Mouse (Mus musculus): ENCODE results near the gene Dapk2. TPM values are rescaled to one million over a fixed set of nuclear protein-coding genes. Genes with fewer than 3 reads are reported as not detected.

The Dapk2 gene
- polyA plus RNA-seq, 1 experiment from 2014 or later: 1.3 TPM

DNA sequence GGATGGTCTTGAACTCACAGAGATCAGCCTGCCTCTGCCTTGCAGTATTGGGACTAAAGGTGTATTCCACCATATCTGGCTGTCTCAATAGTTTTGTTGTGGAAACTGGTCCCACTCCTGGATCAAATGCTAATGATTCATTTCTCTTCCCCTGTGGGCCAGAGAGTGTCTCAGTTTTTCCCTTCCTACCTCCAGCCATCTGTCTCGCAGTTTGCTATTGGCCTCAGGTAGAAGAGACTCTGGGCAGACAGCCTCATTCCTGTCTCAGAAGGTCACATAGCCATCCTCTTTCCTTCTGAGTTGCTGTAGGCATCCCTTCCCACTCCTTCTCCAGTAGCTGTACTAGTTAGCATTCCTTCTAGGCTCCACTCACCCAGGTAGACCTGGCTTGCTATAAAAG, 40.5 kb downstream of the Dapk2 start:
- Histone ChIP-seq H3K27ac (replicated peaks) (no peak overlapping the region), H3K9ac (no peak overlapping the region)

DNA sequence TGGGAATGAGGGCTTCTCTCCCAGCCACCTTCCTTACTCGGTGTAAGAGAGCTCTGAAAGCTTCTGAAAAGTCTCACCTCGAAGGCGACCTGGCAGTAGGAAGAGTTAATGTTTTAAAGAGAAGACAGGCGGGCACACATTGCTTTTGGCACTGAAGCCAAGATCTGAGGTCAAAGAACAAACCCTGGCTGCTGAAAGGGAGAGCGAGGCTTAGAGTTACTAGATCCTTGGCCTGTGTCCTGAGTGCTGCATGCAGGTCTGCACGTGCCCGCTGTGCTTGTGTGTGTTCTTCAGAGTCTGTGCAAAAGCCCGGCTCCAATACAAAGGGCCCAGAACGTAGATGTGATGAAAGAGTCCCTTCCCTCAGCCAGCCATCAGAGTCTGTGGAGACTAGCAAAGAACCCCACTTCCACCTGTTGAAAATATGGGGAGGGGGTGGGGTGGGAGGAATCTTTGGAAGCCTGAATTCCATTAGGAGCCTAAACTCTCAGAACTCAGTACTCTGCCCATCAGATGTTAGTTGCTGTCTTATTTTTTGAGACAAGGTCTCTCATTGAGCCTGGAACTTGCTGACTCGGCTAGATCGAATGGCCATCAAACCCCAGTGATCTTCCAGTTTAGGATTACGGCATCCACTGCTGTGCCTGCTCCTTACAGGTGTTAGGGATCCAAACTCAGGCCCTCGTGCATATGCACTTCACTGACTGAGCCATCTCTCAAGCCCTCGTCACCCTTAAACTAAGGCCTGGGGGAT, 41.8 kb downstream of the Dapk2 start:
- WGBS: 82% methylated on average over 14 of the region's 14 CpGs
- Histone ChIP-seq H3K4me3 (no peak overlapping the region), H3K4me2 (no peak overlapping the region), H3K9me3 (no peaks in the 10 kb centered on the region), H3K4me1 (replicated peaks) (no peaks in the 10 kb centered on the region), H3K36me3 (no peaks in the 10 kb centered on the region), H3K27ac (replicated peaks) (no peak overlapping the region), H3K9ac (no peak overlapping the region), H3K27me3 (no peaks in the 10 kb centered on the region)
- ATAC-seq (ENCODE audit: low read depth): no peak

More for the DNA sequence above, 40.5 kb downstream of the Dapk2 start:
- Histone ChIP-seq H3K4me1 (replicated peaks) (no peaks in the 10 kb centered on the region), H3K27me3 (no peaks in the 10 kb centered on the region), H3K36me3 (no peaks in the 10 kb centered on the region), H3K4me2 (no peak overlapping the region), H3K9me3 (no peaks in the 10 kb centered on the region), H3K4me3 (no peak overlapping the region)
- ATAC-seq (ENCODE audit: low read depth): no peak
- 93% methylated on average over 1 of the region's 1 CpGs for WGBS

- WGBS: 87% methylated on average over 5 of the region's 5 CpGs
- Histone ChIP-seq H3K36me3 (no peaks in the 10 kb centered on the region), H3K27me3 (no peaks in the 10 kb centered on the region), H3K9me3 (no peaks in the 10 kb centered on the region), H3K4me2 (no peak overlapping the region), H3K27ac (replicated peaks) (no peak overlapping the region), H3K9ac (no peak overlapping the region), H3K4me1 (replicated peaks) (no peaks in the 10 kb centered on the region), H3K4me3 (no peak overlapping the region)
- ATAC-seq (ENCODE audit: low read depth): no peak
Measured at GRCm38 (mm10) chr9:66200411-66200789, 42.4 kb downstream of the Dapk2 start.

GRCm38 (mm10) chr9:66201665-66202064, 43.6 kb downstream of the Dapk2 start:
- Histone ChIP-seq H3K27me3 (no peaks in the 10 kb centered on the region), H3K27ac (replicated peaks) (no peak overlapping the region), H3K4me1 (replicated peaks) (no peaks in the 10 kb centered on the region), H3K4me3 (no peak overlapping the region), H3K9me3 (no peaks in the 10 kb centered on the region), H3K9ac (no peak overlapping the region), H3K36me3 (no peaks in the 10 kb centered on the region), H3K4me2 (no peak overlapping the region)
- no peak for ATAC-seq (ENCODE audit: low read depth)
- 78% methylated on average over 6 of the region's 6 CpGs for WGBS

GRCm38 (mm10) chr9:66202463-66202862, 44.4 kb downstream of the Dapk2 start:
- Histone ChIP-seq H3K27me3 (no peaks in the 10 kb centered on the region), H3K9me3 (no peaks in the 10 kb centered on the region), H3K4me1 (replicated peaks) (no peaks in the 10 kb centered on the region), H3K4me2 (no peak overlapping the region), H3K27ac (replicated peaks) (no peak overlapping the region), H3K9ac (no peak overlapping the region), H3K36me3 (no peaks in the 10 kb centered on the region), H3K4me3 (no peak overlapping the region)
- 86% methylated on average over 7 of the region's 7 CpGs for WGBS
- ATAC-seq (ENCODE audit: low read depth): no peak

GRCm38 (mm10) chr9:66205702-66206101, 47.7 kb downstream of the Dapk2 start:
- H3K27me3 ChIP-seq: no peaks in the 10 kb centered on the region
- no peak for ATAC-seq (ENCODE audit: low read depth)
- WGBS: 93% methylated on average over 9 of the region's 9 CpGs
- H3K4me3 ChIP-seq: no peak overlapping the region
- H3K4me2 ChIP-seq: no peak overlapping the region
- H3K36me3 ChIP-seq: no peaks in the 10 kb centered on the region
- H3K4me1 ChIP-seq (replicated peaks): no peaks in the 10 kb centered on the region
- H3K27ac ChIP-seq (replicated peaks): no peak overlapping the region
- H3K9me3 ChIP-seq: no peaks in the 10 kb centered on the region
- H3K9ac ChIP-seq: no peak overlapping the region

- Histone ChIP-seq H3K27me3 (no peaks in the 10 kb centered on the region), H3K27ac (replicated peaks) (no peak overlapping the region), H3K4me2 (no peak overlapping the region), H3K4me1 (replicated peaks) (no peaks in the 10 kb centered on the region), H3K4me3 (no peak overlapping the region), H3K9ac (no peak overlapping the region), H3K9me3 (no peaks in the 10 kb centered on the region), H3K36me3 (no peaks in the 10 kb centered on the region)
- no peak for ATAC-seq (ENCODE audit: low read depth)
- WGBS: 69% methylated on average over 5 of the region's 5 CpGs
Measured at GRCm38 (mm10) chr9:66206825-66207224, 48.8 kb downstream of the Dapk2 start.

GRCm38 (mm10) chr9:66211420-66211819, 53.4 kb downstream of the Dapk2 start:
- no peak overlapping the region for H3K4me3 ChIP-seq
- ATAC-seq (ENCODE audit: low read depth): no peak
- H3K36me3 ChIP-seq: no peaks in the 10 kb centered on the region
- no peak overlapping the region for H3K4me2 ChIP-seq
- H3K27ac ChIP-seq (replicated peaks): no peak overlapping the region
- no peak overlapping the region for H3K9ac ChIP-seq
- H3K9me3 ChIP-seq: no peaks in the 10 kb centered on the region
- peaks cover 7% of the 10 kb centered on the region for H3K4me1 ChIP-seq (replicated peaks)
- no peaks in the 10 kb centered on the region for H3K27me3 ChIP-seq
- WGBS: 66% methylated on average over 4 of the region's 4 CpGs

DNA sequence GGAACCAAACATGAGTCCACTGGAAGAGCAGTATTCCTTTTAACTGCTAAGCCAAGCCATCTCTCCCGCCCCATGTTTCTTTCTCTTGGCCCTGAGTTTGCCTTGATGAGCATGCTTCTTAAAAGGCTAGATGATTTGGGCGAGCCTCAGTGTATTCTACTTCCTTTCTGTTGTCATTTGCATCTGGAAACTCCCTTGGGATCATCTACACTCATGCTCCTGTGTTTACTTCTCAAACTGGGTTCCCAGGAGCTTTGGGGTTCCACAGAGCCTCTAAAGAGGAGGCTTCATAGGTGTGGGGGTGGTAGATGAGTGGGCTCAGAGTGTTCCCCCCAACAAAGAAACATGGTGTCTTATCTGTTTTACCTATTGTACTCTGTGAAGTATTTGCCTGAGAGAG, 54.1 kb downstream of the Dapk2 start:
- no peaks in the 10 kb centered on the region for H3K36me3 ChIP-seq

DNA sequence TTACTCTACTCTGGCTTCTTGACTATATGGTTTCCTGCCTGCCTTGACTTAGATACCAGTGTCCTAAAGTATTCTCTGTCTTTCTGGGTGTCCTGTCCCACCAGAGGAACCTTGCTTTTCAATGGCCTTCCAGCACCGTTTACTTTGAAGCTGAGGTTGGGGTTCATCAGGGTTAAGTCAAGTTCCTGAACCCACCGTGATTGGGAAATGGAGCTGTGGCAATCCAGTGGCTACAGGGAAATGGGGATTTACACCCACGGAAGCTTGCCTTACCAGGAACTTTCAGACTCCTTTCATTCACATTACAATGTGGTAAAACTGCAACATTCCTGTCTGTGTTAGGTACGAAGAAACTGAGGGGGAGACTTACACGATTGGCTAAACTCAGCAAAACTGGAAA, 54.8 kb downstream of the Dapk2 start:
- ATAC-seq (ENCODE audit: low read depth): no peak
- Histone ChIP-seq H3K9me3 (no peaks in the 10 kb centered on the region), H3K4me3 (no peak overlapping the region), H3K27ac (replicated peaks) (no peak overlapping the region), H3K4me1 (replicated peaks) (peaks cover 7% of the 10 kb centered on the region), H3K36me3 (no peaks in the 10 kb centered on the region), H3K4me2 (no peak overlapping the region), H3K27me3 (no peaks in the 10 kb centered on the region), H3K9ac (no peak overlapping the region)
- 77% methylated on average over 5 of the region's 5 CpGs for WGBS

More for the DNA sequence above, 54.1 kb downstream of the Dapk2 start:
- H3K27me3 ChIP-seq: no peaks in the 10 kb centered on the region
- H3K9me3 ChIP-seq: no peaks in the 10 kb centered on the region
- no peak for ATAC-seq (ENCODE audit: low read depth)
- H3K4me3 ChIP-seq: no peak overlapping the region
- 87% methylated on average over 2 of the region's 2 CpGs for whole genome bisulfite sequencing
- no peak overlapping the region for H3K4me2 ChIP-seq
- H3K27ac ChIP-seq (replicated peaks): no peak overlapping the region
- peaks cover 7% of the 10 kb centered on the region for H3K4me1 ChIP-seq (replicated peaks)
- no peak overlapping the region for H3K9ac ChIP-seq

- no peak for ATAC-seq (ENCODE audit: low read depth)
- no peak overlapping the region for H3K4me2 ChIP-seq
- no peaks in the 10 kb centered on the region for H3K36me3 ChIP-seq
- H3K9me3 ChIP-seq: no peaks in the 10 kb centered on the region
- no peak overlapping the region for H3K4me3 ChIP-seq
- peaks cover 7% of the 10 kb centered on the region for H3K4me1 ChIP-seq (replicated peaks)
- WGBS: 35% methylated on average over 5 of the region's 5 CpGs
- H3K27ac ChIP-seq (replicated peaks): no peak overlapping the region
- no peak overlapping the region for H3K9ac ChIP-seq
- H3K27me3 ChIP-seq: no peaks in the 10 kb centered on the region
Measured at GRCm38 (mm10) chr9:66213386-66214032, 55.5 kb downstream of the Dapk2 start.

DNA sequence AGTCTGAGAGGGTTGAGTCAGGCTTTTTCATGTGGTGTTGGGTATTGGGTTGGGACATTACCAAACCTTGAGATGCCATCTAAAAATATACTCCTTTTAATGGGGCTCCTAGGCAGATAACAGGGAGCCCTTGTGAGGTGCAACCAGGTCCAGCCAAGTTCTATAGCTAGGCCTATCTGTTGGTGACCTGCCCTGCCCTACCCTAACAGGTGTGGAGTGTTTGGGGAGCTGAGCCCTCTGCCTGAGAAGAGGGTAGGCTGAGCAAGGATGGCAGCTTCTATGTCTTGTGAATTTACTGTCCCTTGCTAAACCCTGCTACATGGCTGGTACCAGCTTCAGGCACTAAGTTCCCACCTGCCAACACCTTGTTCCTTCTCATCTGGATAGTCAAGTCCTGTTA, 57.5 kb downstream of the Dapk2 start:
- no peak overlapping the region for H3K4me2 ChIP-seq
- no peak overlapping the region for H3K4me3 ChIP-seq
- peaks cover 7% of the 10 kb centered on the region for H3K4me1 ChIP-seq (replicated peaks)
- H3K9me3 ChIP-seq: no peaks in the 10 kb centered on the region
- H3K9ac ChIP-seq: no peak overlapping the region
- ATAC-seq (ENCODE audit: low read depth): no peak
- no peaks in the 10 kb centered on the region for H3K27me3 ChIP-seq
- no peaks in the 10 kb centered on the region for H3K36me3 ChIP-seq
- H3K27ac ChIP-seq (replicated peaks): no peak overlapping the region

- no peak overlapping the region for H3K9ac ChIP-seq
- H3K4me3 ChIP-seq: no peak overlapping the region
- no peaks in the 10 kb centered on the region for H3K27me3 ChIP-seq
- H3K4me1 ChIP-seq (replicated peaks): peaks cover 7% of the 10 kb centered on the region
- no peak for ATAC-seq (ENCODE audit: low read depth)
- no peaks in the 10 kb centered on the region for H3K36me3 ChIP-seq
- WGBS: 82% methylated on average over 4 of the region's 4 CpGs
- no peak overlapping the region for H3K4me2 ChIP-seq
- H3K27ac ChIP-seq (replicated peaks): no peak overlapping the region
- H3K9me3 ChIP-seq: no peaks in the 10 kb centered on the region
Measured at GRCm38 (mm10) chr9:66217970-66218369, 59.9 kb downstream of the Dapk2 start.

Data from neural tube, embryonic 13.5 days (tissue).